In the genomic region with DNA sequence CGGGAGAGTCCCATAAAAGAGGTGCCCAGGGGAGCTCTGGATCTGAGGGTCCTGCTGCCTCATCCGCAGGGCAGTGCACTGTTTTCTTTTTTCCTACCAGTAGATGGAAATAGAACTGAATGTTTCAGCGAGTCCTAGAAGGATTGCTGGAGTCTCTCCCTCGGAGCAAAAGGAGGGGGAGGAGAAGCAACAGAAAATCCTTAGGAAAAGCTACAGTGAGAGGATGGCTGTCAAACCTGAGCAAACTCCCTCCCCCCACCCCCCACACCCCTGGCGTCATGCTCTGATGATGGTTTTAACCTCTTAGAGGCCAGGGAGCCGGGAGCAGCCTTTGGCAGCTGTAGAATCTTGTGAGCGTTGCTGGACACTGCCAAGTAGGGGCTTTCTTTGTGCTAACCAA, we compare ENCODE assay signal across 8 mouse cellular contexts.
DNase-seq lines count a peak whose midpoint lies in the region; ATAC-seq lines count a peak whose summit lies in the region.

No protein-coding gene starts in this region.

- no peaks in the 10 kb centered on the region for H3K27me3 ChIP-seq in embryonic facial prominence, embryonic 11.5 days (ENCODE audit: control insufficient read depth, insufficient read depth, low read length)
- no peaks in the 10 kb centered on the region for H3K27me3 ChIP-seq in hindbrain, embryonic 14.5 days (ENCODE audit: control insufficient read depth, insufficient read depth, low read length)

- H3K4me3 ChIP-seq in embryonic facial prominence, embryonic 11.5 days (ENCODE audit: low read depth, low read length) = no peak overlapping the region
- H3K4me3 ChIP-seq in hindbrain, embryonic 14.5 days (replicated peaks; ENCODE audit: low read length) = no peak overlapping the region

- no peak overlapping the region for H3K27ac ChIP-seq in embryonic facial prominence, embryonic 11.5 days (replicated peaks; ENCODE audit: low read depth, low read length)
- H3K27ac ChIP-seq in hindbrain, embryonic 14.5 days = 0 out of 2 replicates have a peak overlapping the region, but pooled peaks have one; percentile 11

- H3K4me2 ChIP-seq in embryonic facial prominence, embryonic 11.5 days (ENCODE audit: low read depth, low read length) = no peak overlapping the region
- H3K4me2 ChIP-seq in hindbrain, embryonic 14.5 days (replicated peaks) = peak overlapping the region; percentile 39

- H3K9ac ChIP-seq in embryonic facial prominence, embryonic 11.5 days (replicated peaks; ENCODE audit: low read length) = no peak overlapping the region
- peak overlapping the region; percentile 42 for H3K9ac ChIP-seq in hindbrain, embryonic 14.5 days

- ATAC-seq in embryonic facial prominence, embryonic 11.5 days (replicated peaks; ENCODE audit: insufficient number of reproducible peaks, low FRiP score, low TSS enrichment, low read depth) = no peak
- peak; percentile 77; the same call in 1 of the 2 replicates for ATAC-seq in hindbrain, embryonic 14.5 days (ENCODE audit: low FRiP score)
- ATAC-seq in cerebellum, adult (ENCODE audit: insufficient number of reproducible peaks, low FRiP score, low TSS enrichment) = no peak

- peak; percentile 30 to 62 for DNase-seq in left cerebral cortex, postnatal 14 days (ENCODE audit: low spot score in 2 of 2)
- DNase-seq in left cerebral cortex, adult 9 months (ENCODE audit: low spot score in 2 of 2) = no peak
- DNase-seq in embryonic facial prominence, embryonic 11.5 days (ENCODE audit: low spot score) = peak; percentile 35
- DNase-seq in hindbrain, embryonic 14.5 days (ENCODE audit: low spot score) = peak; percentile 53
- DNase-seq in retina, embryonic 14.5 days (ENCODE audit: low spot score) = peak; percentile 11
- DNase-seq in ovary, postnatal 36 days (ENCODE audit: low spot score) = no peak
- no peak for DNase-seq in right cerebral cortex, adult 18-20 months

- 18% methylated on average over 7 of the region's 7 CpGs for WGBS in embryonic facial prominence, embryonic 11.5 days
- WGBS in hindbrain, embryonic 14.5 days = 10% methylated on average over 7 of the region's 7 CpGs

- intact Hi-C loops in left cerebral cortex, postnatal 14 days (cut with DNase I) = no loop called here

- H3K36me3 ChIP-seq in embryonic facial prominence, embryonic 11.5 days (replicated peaks; ENCODE audit: control insufficient read depth, insufficient read depth, low read depth, low read length) = no peaks in the 10 kb centered on the region
- no peaks in the 10 kb centered on the region for H3K36me3 ChIP-seq in hindbrain, embryonic 14.5 days (replicated peaks; ENCODE audit: control insufficient read depth, insufficient read depth)

- no peaks in the 10 kb centered on the region for H3K9me3 ChIP-seq in embryonic facial prominence, embryonic 11.5 days (replicated peaks; ENCODE audit: control insufficient read depth, low read length)
- H3K9me3 ChIP-seq in hindbrain, embryonic 14.5 days (ENCODE audit: control insufficient read depth, low read length) = no peaks in the 10 kb centered on the region

- no peaks in the 10 kb centered on the region for H3K4me1 ChIP-seq in embryonic facial prominence, embryonic 11.5 days (ENCODE audit: control insufficient read depth, insufficient read depth, low read length)
- H3K4me1 ChIP-seq in hindbrain, embryonic 14.5 days (replicated peaks; ENCODE audit: control insufficient read depth, insufficient read depth, low read length) = peaks cover 11% of the 10 kb centered on the region; the same call in 1 of the 2 replicates

Comparison
In these comparisons a context has a peak if more than half of its experiments do, and no peak if none do; other contexts are left out.
1. DNase-seq: peak in left cerebral cortex, postnatal 14 days (2 of 2), embryonic facial prominence, embryonic 11.5 days (single experiment), hindbrain, embryonic 14.5 days (single experiment) and retina, embryonic 14.5 days (single experiment); none in left cerebral cortex, adult 9 months (0 of 2), ovary, postnatal 36 days (single experiment) and right cerebral cortex, adult 18-20 months (single experiment).